Mouse (Mus musculus) C2C12 (cell line): ENCODE measurements at regions not wholly inside any gene's neighbourhood (a gene's known extent, or its start where the extent isn't known, plus 50 kb on each side); places are given as distances from the start of the nearest gene placed in this dataset.

Experiments used
- H3K27me3 ChIP-seq: one replicate; pipeline ENCODE4 v1.6.1; 2011; ENCODE audit not compliant: control insufficient read depth, insufficient read depth, insufficient read length
- H3K36me3 ChIP-seq: one replicate; pipeline ENCODE4 v1.6.1; 2011; ENCODE audit not compliant: control insufficient read depth, insufficient read depth
- H3K4me3 ChIP-seq: one replicate; pipeline ENCODE4 v1.5.1; 2011; ENCODE audit warnings: mild to moderate bottlenecking, control low read depth; ENCODE audit not compliant: poor library complexity, insufficient read depth, severe bottlenecking
- H3K79me2 ChIP-seq: one replicate; pipeline ENCODE4 v1.6.1; 2011; ENCODE audit not compliant: control insufficient read depth, insufficient read depth
- H3K79me3 ChIP-seq: one replicate; pipeline ENCODE4 v1.6.1; 2011; ENCODE audit warnings: low read depth, control low read depth
- H3ac ChIP-seq: one replicate; pipeline ENCODE3; 2011; ENCODE audit warnings: low read depth; ENCODE audit not compliant: control insufficient read depth, insufficient read length
- CEBPB ChIP-seq: IDR thresholded peaks from one replicate; pipeline ENCODE4 v1.6.1; 2011; ENCODE audit warnings: low read depth, mild to moderate bottlenecking, control low read depth, moderate library complexity
- CTCF ChIP-seq: IDR thresholded peaks from one replicate; pipeline ENCODE4 v1.5.1; 2011; ENCODE audit not compliant: control insufficient read depth, insufficient read depth, insufficient read length
- FOSL1 ChIP-seq: IDR thresholded peaks from one replicate; pipeline ENCODE4 v1.8.0; 2011; ENCODE audit warnings: mild to moderate bottlenecking, low read length; ENCODE audit not compliant: poor library complexity, insufficient read depth, severe bottlenecking
- MAX ChIP-seq: IDR thresholded peaks from one replicate; pipeline ENCODE4 v1.6.1; 2011; ENCODE audit warnings: mild to moderate bottlenecking, control low read depth
- MYOD1 ChIP-seq: IDR thresholded peaks from one replicate; pipeline ENCODE4 v1.6.1; 2011; ENCODE audit warnings: low read depth; ENCODE audit not compliant: control insufficient read depth, insufficient read length
- MYOG ChIP-seq: IDR thresholded peaks from one replicate; pipeline ENCODE4 v1.6.1; 2011; ENCODE audit not compliant: control insufficient read depth, insufficient read length; ENCODE audit errors: extremely low read depth
- USF1 ChIP-seq: IDR thresholded peaks from one replicate; pipeline ENCODE4 v1.6.1; 2011; ENCODE audit warnings: low read depth, mild to moderate bottlenecking, control low read depth, moderate library complexity

GRCm38 (mm10) chr13:72691783-72692729 is 63.4 kb downstream of the Irx2 start:
- H3K27me3 ChIP-seq: no peaks in the 10 kb centered on the region
- no peaks in the 10 kb centered on the region for H3K36me3 ChIP-seq
- no peak overlapping the region for H3ac ChIP-seq
- no peak for TF ChIP-seq MYOD1
- TF ChIP-seq CEBPB: no peak
- no peak for TF ChIP-seq FOSL1
- TF ChIP-seq MAX: no peak
- TF ChIP-seq USF1: no peak
- TF ChIP-seq MYOG: no peak
- no peaks in the 10 kb centered on the region for H3K79me2 ChIP-seq
- H3K79me3 ChIP-seq: no peaks in the 10 kb centered on the region
- no peak overlapping the region for H3K4me3 ChIP-seq

DNA sequence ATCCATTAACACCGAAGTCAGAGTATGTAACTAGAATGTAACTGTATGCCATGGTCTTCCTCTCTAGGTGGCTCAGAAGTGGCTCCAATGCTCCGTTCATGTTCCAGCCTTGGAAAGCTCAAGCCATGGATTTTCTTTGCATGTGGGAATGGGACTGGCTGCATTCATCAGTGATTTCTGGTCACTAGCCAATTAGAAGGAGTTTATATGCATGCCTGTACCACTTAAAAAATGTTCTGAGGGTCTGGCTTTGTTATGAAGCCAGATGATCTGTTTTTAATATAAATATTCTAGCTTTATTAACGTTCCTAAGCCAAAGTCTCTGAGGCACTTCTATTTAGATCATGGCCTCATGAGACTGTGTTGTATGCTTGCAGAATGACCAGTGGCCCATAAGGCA is 78.8 kb downstream of the Irx2 start:
- H3K79me3 ChIP-seq: no peaks in the 10 kb centered on the region
- H3ac ChIP-seq: no peak overlapping the region
- no peaks in the 10 kb centered on the region for H3K79me2 ChIP-seq
- no peaks in the 10 kb centered on the region for H3K36me3 ChIP-seq
- TF ChIP-seq CEBPB (no peak), MYOG (no peak), MAX (no peak), FOSL1 (no peak), USF1 (no peak), MYOD1 (no peak), CTCF (no peak)
- H3K4me3 ChIP-seq: no peak overlapping the region
- H3K27me3 ChIP-seq: no peaks in the 10 kb centered on the region

- H3K27me3 ChIP-seq: no peaks in the 10 kb centered on the region
These were observed 80.1 kb downstream of the Irx2 start for GRCm38 (mm10) chr13:72708728-72709127.

GRCm38 (mm10) chr13:72710051-72710450 is 81.4 kb downstream of the Irx2 start:
- Histone ChIP-seq H3K79me2 (no peaks in the 10 kb centered on the region), H3K36me3 (no peaks in the 10 kb centered on the region), H3K27me3 (no peaks in the 10 kb centered on the region), H3K79me3 (no peaks in the 10 kb centered on the region), H3K4me3 (no peak overlapping the region), H3ac (no peak overlapping the region)
- no peak for TF ChIP-seq USF1
- peak; percentile 61 for TF ChIP-seq FOSL1
- no peak for TF ChIP-seq MYOG

More at GRCm38 (mm10) chr13:72708728-72709127, 80.1 kb downstream of the Irx2 start:
- TF ChIP-seq USF1: no peak
- TF ChIP-seq CEBPB: no peak
- no peak for TF ChIP-seq CTCF
- TF ChIP-seq MAX: no peak
- TF ChIP-seq FOSL1: no peak
- TF ChIP-seq MYOG: no peak
- no peak for TF ChIP-seq MYOD1
- no peaks in the 10 kb centered on the region for H3K36me3 ChIP-seq
- H3K79me3 ChIP-seq: no peaks in the 10 kb centered on the region
- H3ac ChIP-seq: no peak overlapping the region
- H3K4me3 ChIP-seq: no peak overlapping the region
- no peaks in the 10 kb centered on the region for H3K79me2 ChIP-seq

DNA sequence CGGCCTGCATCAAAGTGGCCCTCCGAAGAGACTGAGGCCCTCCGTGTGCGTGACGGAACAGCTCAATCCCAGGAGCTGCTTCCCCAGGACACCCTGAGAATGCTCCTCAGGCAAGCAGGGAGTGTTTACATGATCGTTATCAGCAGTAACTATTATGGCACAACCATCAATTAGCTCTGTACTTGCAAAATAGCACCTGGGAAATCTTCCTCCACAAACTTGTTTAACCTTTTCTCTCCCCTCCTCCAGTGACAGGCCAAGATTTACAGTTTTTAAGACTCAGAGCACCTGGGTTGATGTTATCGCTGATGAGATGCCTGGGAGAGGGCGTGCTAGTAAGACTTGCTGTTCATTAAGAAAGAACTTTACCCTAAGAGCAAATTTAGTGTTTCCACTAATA is 82.5 kb downstream of the Irx2 start:
- TF ChIP-seq CEBPB (no peak), USF1 (no peak)
- Histone ChIP-seq H3K36me3 (no peaks in the 10 kb centered on the region), H3K79me2 (no peaks in the 10 kb centered on the region), H3K27me3 (no peaks in the 10 kb centered on the region), H3ac (no peak overlapping the region), H3K4me3 (no peak overlapping the region), H3K79me3 (no peaks in the 10 kb centered on the region)

DNA sequence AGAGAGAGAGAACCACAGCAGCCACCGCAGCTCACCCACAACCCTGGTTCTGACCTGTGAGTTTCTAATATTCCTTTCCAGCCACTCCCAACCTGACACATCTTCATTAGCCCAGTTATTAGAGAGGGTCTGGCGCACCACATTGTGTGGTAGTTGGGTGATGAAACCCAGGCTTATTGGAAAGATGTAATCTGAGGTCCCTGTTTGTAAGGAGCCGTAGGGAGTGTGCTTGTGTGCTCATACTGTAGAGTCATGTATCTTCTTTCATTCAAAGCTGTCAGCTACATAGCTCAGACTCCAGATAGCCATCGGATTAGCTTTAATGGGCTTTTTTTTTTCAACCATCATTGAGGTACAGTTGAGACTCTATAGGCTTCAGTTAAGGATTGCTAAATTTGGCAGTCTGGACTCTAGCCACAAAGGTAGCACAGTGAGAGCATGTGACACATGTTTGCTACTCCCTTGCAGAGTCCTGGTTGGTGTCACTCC is 83.3 kb downstream of the Irx2 start:
- Histone ChIP-seq H3K79me3 (no peaks in the 10 kb centered on the region), H3ac (no peak overlapping the region), H3K4me3 (no peak overlapping the region), H3K36me3 (no peaks in the 10 kb centered on the region), H3K79me2 (no peaks in the 10 kb centered on the region), H3K27me3 (no peaks in the 10 kb centered on the region)
- TF ChIP-seq MAX (no peak), CEBPB (no peak), FOSL1 (no peak), USF1 (no peak), MYOD1 (no peak), MYOG (no peak), CTCF (no peak)
